Mouse (Mus musculus): ENCODE data around the gene Wwox. TPM values are rescaled to one million over a fixed set of nuclear protein-coding genes. Genes with fewer than 3 reads are reported as not detected.

Gene Wwox
- total RNA-seq, 4 experiments from 2014 or later = 3.8 to 6.4 (median 5.2) TPM

DNA sequence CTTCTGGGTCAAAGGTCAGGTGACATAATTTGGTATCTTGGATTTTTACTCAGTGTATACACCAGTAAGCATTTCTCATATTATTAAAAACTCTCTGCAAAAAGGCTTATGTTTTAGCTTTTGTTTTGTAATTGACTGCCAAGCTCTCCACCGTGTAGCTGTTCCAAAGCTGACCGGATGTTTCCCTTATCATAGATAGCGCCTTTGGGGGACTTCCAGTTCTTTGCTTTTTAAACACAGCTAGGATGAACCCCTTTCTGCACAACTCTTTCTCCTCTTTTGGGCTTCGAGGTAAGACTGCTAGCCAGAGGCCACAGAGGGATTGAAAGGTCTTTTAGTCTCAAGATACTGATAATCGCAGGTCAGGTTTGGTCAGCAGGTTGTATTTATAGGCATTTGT lies 883.0 kb downstream of the Wwox start:
- peak; percentile 39 for DNase-seq (ENCODE audit: low spot score)

DNA sequence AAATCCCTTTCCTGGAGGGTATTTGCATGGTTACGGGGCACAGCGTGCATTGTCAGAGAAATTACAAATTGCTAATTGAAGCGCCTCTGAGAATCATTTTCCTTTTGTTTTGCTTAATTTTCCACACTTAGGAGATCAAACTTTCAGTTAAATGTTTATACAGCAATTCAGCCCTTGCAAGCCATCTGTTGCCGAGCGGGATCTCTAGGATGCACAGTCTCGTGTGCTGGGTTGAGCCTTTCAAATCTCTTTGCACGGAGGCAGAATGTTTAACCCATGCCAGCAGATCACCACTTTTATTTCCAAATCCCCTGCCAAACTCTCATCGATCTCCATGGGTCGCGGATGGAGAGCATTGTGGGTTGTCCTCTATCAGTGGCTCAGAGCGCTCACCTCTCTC lies 891.2 kb downstream of the Wwox start:
- DNase-seq (ENCODE audit: low spot score) = no peak

DNA sequence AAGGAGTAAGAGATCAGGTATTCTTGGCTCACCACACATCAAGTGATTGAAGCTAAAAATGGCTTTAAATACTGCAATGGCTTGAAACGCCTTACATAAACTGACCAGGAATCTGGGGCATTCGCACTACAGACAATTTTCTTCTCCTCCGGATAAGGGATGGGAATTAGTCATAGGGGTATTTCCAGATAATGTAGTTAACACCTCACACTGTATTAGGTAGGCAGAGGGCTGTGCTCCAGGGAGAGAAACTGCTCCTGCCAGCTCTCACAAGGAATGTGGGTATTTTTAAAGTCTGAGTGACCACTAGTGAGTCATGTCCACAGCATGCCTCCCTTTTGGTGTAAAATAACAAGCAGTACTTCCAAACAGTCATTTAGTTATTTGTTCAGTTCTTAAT lies 894.5 kb downstream of the Wwox start:
- DNase-seq (ENCODE audit: low spot score) = no peak

DNA sequence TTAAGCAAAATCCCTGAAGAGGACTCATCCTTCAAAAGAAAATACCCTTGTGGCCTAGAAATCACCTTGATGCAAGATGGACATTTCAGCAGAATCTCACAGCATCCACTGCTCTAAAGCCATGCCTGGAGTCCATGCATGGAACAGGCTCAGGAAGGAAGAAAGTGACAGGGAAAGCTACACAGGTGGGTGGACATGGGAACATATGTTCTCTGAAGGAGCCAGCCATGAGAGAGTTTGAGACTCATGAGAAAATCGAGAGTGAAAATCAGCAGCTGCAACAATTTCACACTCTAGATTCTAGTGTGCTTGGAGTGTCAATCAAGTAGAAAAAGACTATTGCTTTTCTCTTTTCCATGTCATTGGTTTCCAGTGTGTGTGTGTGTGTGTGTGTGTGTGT lies 896.9 kb downstream of the Wwox start:
- DNase-seq (ENCODE audit: low spot score) = no peak

DNA sequence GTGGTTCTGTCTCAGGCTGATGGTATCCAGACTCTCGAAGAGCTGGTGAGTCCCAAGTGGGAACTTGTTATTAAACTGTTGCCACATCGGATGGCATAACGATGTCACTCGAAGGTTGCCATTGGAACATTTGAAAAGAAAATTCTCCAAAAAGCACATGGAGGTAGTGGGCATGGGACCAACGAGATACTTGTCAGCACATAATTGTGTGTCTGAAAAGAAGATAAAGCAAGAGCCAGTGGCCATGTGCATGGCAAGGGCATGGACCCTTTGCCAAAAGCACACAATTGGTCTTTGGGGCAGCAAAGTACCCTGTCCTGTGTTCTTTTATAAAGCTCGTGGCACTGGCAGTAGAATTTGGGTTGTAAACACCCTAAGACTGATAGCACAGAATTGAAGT lies 909.2 kb downstream of the Wwox start:
- DNase-seq (ENCODE audit: low spot score) = no peak

DNA sequence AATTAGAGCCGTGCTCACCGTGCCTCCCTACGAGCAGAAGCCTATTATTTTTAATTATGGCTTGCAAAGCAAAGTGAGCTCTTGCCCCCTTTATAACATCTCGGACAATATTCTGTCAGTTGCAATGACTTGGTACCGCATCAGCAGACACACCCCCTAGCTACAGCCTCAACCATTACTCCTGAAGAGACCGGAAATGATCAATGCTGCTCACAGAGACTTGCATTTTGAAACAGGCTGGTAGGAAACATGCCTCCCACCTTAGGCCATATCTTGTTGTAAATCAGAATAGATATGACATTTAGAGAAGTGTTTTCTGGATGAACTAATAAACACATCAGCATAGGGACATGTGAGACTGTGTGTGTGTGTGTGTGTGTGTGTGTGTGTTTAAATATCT lies 911.3 kb downstream of the Wwox start:
- DNase-seq (ENCODE audit: low spot score) = no peak

DNA sequence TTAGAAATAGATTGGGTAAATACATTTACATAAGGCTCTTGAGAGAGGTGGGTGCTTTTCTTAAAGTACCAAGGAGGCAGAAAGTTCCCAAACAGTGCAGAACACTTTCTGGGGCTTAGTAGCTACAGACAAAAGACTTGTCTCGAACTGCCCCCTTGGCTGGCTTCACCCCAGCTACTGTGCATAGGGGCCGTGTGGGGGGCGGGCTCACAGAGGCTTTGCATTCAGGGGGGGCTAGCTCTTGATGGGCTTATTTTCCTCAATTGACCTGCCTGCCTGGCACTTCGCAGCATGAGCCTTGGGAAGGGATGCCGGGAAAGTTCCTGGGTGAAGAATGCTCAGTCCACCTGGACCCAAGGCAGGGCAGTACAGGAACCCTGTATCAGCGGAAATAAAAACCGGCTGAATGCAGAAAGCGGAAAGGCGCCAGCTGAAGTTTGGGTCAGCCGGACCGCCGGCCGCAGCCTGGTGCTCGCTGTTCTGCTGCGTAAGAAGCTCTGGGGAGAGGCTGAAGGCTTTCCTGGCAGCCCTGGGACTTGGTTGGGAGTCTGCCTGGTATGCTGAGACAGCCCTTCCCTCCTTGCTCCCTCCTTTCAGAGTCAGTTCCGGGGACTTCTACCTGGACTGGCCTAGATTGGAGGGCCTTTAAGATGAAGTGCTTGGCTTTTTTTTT lies 918.3 kb downstream of the Wwox start:
- DNase-seq (ENCODE audit: low spot score) = no peak

DNA sequence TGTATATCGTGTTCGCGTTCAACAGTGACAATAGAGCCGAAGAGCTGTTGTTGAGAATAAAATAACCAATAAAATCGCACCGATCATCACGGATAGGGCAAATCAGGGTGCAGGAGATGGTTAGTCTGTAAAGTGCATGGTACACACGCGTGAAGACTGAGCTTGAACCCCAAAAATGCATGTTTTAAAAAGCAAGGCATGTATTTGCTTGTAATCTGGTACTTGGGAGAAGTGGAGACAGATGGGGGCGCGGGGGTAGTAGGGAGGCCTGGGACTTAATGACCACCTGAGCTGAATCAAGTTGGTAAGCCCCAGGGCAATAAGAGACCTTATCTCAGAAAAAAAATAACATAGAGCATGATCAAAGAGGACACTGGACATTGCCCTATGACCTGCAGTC lies 919.0 kb downstream of the Wwox start:
- DNase-seq (ENCODE audit: low spot score) = no peak

DNA sequence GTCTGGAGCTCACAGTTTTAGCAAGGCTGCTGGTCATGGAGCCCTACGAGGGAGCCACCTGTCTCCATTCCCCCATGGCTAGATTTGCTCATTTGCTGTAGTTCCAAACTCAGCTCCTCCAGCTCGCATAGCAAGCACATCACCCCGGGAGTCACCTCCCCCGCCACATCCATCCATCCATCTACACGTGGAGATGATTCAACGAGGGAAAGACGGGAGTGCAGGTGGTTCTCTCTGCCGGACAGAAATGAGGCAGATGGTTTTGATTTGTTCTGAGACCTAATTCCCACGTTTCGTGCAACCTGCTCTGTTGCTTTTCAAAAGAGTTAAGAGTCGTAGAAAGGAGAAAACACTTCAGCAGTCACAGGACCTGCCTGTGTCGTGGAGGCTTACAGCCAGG lies 920.2 kb downstream of the Wwox start:
- DNase-seq (ENCODE audit: low spot score) = no peak

DNA sequence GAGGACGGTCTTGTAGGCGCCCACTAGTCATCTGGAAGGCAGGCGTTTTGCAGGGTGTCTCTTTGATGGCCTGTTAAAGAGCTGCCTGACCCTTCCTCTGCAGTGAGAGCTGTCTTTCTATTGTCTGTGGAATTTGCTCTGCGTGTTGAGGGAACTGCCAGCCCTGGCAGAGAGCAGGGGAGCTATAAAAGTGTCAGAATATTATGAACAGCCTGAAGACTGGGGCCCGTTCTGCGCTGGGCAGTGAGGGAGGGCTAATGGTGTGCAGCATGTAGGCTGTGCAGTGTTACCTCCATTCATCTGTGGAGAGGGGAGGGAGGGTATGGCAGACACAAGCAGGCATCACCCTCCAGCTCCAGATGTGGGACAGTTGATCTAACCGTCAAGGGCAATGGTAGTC lies 923.1 kb downstream of the Wwox start:
- no peak for DNase-seq (ENCODE audit: low spot score)

DNA sequence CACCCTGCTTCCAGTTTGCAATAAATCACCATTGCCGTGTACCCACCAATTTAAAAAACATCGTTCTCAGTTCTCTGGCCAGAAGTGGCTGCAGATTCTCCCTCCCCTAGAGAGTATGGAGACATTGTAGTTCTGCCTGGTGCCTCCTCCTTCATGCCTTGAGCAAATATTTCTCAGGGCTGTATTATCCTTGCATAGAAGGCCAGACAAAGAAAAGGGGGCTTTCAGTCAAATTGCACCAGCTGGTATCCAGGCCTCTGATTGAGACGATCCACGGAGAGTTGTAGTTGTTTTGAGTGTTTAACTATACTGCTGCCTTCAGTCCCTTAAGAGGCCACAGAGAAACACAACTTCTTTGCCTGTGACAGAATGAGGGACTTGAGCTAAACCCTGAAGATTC lies 935.5 kb downstream of the Wwox start:
- DNase-seq (ENCODE audit: low spot score) = no peak

DNA sequence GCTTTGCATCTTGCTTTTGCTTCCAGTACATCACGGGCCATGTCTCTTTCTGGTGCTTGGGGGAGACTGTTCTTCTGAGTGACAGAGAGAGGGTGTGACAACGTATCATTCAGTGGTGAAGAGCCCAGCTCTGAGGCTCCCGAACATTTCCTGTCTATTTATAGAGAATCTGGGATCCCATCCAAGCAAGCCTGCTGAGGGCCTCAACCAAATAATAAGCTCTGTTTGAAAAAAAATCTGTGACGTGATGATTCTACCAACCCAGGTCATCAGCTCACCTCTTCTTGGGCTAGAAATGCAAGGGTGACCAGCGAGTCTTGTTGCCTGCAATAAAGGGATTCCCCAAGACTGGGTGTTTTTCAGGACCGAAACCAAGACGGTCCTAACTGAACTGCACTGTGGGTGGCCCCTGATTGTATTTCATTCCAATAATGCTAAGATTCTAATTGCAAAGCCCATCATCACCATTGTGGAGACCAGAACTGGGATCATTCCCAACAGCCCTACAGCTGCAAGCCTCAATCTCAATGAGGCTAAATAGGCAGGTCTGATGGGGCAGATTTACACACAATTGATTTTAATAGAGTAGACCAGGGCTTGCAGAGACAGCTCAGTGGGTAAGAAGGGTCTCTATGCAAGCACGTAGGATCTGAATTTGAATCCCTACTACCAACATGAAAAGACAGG lies 936.0 kb downstream of the Wwox start:
- DNase-seq (ENCODE audit: low spot score) = peak; percentile 49

DNA sequence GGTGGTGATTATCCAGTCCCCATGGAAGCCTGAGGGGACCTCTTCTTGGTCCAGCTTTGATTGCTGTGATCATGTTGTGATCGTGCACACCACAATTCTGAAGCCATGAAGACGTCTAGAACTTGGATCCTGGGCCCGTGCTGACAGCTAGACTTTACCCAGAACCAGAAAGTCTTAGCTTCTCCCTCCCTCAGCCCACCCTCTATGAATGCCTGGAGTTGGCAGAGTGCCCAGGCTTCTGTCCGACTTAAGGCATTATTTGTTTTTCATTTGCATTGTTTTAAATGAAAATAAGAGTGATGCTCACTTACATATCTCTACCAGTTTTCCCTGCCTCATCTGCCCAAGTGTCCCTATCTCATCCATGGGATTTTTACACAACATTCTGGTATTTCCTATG lies 937.9 kb downstream of the Wwox start:
- no peak for DNase-seq (ENCODE audit: low spot score)

DNA sequence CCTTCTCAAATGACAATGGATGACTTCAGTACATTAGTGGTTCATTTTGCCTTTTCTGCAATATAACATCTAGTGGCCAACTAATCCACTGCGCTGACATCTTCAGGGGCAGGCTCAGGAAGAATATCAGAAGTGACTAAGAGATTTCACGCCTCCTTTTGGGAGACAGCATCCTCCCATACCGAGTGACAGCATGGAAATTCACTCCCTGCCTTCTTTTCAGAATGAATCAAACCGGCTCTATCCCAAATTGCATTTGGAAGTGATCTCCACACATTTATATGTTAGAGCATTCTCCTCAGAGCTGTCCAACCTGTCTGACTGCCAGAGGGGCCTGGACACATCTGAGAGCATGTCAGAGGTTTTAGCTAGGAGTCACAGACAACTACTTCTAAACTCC lies 940.6 kb downstream of the Wwox start:
- DNase-seq (ENCODE audit: low spot score) = no peak

DNA sequence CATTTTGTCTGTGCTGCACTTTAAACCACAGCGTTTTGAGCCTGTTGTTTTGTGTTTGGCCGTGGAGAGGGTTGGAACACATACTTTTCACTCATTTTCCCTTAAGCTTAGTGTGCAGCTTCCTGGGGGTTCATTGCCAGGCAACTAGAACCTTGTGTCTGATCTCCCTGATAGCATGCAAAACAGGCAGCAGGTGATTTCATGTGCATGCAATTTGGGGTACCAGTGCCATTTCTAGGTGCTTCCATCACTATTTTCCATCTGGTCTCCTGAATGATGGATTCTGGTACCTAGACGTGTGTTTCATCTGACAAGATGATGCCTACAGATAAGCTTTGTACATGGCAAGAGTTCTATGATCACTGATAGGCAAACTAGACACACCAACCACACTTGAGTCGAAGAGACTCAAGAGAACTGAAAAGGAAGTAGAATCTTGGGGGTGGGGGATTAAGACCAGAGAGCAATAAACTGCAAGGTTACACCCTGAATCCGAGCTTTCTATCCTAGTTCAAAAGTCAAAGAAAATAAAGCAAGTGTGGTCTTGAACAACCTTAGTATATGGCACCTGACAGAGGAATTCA lies 951.6 kb downstream of the Wwox start:
- no peak for DNase-seq (ENCODE audit: low spot score)

DNA sequence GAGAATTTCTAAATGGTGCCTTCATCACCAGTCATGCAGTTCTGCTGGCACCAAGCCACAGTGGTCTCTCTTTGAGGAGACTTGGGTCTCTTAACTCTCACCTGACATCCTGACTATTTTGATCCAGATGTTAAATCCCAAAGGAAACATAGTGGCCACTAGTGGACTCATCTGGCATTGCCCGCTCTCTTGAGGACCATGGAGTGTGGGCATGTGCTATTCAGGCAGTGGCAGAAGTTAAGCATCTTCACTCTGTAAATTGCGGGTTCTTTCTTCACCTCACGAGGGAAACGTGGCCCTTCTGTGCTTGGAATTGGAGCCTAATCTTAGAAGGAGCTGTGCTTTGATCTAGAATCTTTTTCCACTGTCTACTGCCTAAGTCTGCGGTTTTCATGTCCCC lies 956.4 kb downstream of the Wwox start:
- DNase-seq (ENCODE audit: low spot score) = no peak

DNA sequence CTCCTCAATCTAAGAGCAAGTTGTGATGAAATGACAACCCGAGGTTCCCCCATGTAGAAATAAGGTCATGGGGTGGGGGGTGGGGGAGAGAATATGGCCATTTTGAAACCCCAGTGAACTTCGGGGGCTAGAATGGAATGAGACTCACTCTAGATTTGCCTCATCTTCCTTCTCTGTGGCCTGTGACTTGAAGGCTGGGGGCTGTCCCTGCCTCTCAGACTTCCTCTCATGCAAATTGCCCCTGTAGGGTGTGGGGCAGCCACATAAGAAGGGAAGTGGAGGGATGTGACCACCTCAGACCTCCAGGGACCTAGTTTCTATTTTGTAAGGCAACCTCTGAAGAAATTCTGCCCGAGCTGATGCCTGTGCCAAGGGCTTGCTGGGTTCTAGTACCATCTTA lies 958.5 kb downstream of the Wwox start:
- no peak for DNase-seq (ENCODE audit: low spot score)

DNA sequence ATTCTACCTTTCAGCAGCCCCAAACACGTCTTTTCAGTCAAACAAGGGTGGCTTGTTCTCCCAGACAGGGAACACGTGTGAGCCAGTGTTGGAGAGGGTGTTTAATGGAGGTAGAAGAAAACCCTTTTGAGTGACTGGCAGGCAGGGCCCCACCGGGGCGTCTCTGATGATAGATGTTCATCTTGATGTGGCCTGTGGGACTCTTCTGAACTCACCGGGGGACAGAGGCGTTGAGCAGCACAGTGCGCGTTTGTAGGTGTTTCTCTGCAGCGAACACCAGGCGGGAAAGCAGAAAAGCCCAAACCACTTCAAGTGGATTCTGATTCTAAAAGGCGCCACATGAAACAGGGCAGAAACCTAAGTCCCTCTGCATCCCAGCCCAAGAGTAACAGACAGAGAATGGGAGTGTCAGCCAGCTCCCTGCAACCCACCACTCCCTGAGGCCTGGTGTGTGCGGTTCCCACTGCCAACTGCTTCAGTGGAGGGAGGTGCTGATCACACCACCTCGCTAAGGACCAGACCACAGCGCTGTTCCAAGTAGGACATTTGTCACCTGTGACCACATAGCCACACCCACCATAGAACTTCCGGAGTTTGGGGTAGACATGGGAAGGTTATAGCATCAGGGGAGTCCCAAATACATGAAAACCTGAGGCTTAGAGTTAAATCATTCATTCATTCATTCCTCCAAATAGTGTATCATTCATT lies 960.7 kb downstream of the Wwox start:
- no peak for DNase-seq (ENCODE audit: low spot score)

Data from heart, adult 8-10 months (tissue).